Mouse (Mus musculus) embryonic fibroblast, embryonic 13.5 days (primary cell): Measurements from ENCODE around the gene Celf2. TPM values are rescaled to one million over a fixed set of nuclear protein-coding genes. Genes with fewer than 3 reads are reported as not detected.

Experiments
- H3K27ac ChIP-seq: 2 replicates; pipeline ENCODE4 v1.5.1; 2012; ENCODE audit warnings: low read length, control low read depth, inconsistent platforms; ENCODE audit not compliant: insufficient read depth
- H3K4me1 ChIP-seq: 2 replicates; pipeline ENCODE4 v1.6.1; 2011; ENCODE audit warnings: low read length; ENCODE audit not compliant: control insufficient read depth, insufficient read depth
- H3K4me3 ChIP-seq: 2 replicates; pipeline ENCODE4 v1.5.1; 2011; ENCODE audit warnings: mild to moderate bottlenecking, control low read depth, low read length; ENCODE audit not compliant: insufficient read depth
- CTCF ChIP-seq: IDR thresholded peaks from 2 replicates; pipeline ENCODE4 v1.5.1; 2011; ENCODE audit warnings: mild to moderate bottlenecking, control low read depth, low read length, moderate library complexity, borderline replicate concordance; ENCODE audit not compliant: insufficient read depth
- POLR2A ChIP-seq: IDR thresholded peaks from 2 replicates; pipeline ENCODE4 v1.6.1; 2011; ENCODE audit warnings: low read depth, mild to moderate bottlenecking, control low read depth, low read length, moderate library complexity
- polyA plus RNA-seq: library from polyadenylated mRNA; stranded (reverse); fragments of >200 nt; gene quantifications from 2 replicates; pipeline ENCODE4 v1.2.4, GENCODE M21; 2011; ENCODE audit warnings: low read depth; ENCODE audit not compliant: missing spikeins, insufficient read length

Celf2 gene
- polyA plus RNA-seq, 1 experiment, result 36.6 TPM

DNA sequence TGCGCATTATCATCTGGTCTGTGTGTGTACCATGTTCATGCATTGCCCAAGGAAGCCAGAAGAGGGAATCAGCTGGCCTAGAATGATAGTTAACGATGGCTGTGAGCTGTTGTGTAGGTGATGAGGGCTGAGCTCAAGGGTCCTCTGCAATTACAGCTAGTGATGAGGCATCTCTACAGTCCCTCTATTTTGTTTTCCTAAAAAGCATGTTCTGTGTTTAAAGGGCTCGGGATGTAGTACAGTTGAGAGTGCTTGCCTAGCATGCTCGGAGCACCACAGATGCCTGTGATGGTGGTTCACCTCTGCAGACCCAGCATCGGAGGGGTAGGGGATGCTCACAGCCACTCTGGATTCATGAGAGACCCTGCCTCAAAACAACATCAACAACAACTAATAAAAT, 416.7 kb downstream of the Celf2 start:
- no peak for TF ChIP-seq POLR2A
- no peak overlapping the region for H3K27ac ChIP-seq

DNA sequence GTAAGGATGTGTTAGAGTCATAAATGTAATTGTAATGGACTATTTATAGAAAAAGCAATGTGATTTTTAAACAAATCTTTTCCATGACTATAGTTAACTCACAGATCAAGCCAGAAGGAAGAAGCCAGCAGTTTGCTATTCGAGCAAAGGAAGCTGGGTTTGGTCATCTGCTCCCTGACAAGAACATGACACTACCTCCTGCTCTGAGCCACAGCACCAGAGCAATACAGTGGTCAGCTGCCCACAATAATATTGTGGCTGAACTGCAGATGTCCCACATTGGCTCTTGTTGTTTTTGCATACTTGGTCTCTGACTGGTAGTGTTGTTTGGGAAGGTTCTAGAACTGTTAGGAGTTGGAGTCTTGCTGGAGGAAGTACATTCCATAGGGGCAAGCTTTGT, 418.9 kb downstream of the Celf2 start:
- Histone ChIP-seq H3K4me3 (no peak overlapping the region), H3K27ac (peak overlapping the region; percentile 86), H3K4me1 (peaks cover 11% of the 10 kb centered on the region)
- no peak for TF ChIP-seq POLR2A
- no peak for TF ChIP-seq CTCF

More for the DNA sequence above, 416.7 kb downstream of the Celf2 start:
- Histone ChIP-seq H3K4me3 (no peak overlapping the region), H3K4me1 (peaks cover 11% of the 10 kb centered on the region)

DNA sequence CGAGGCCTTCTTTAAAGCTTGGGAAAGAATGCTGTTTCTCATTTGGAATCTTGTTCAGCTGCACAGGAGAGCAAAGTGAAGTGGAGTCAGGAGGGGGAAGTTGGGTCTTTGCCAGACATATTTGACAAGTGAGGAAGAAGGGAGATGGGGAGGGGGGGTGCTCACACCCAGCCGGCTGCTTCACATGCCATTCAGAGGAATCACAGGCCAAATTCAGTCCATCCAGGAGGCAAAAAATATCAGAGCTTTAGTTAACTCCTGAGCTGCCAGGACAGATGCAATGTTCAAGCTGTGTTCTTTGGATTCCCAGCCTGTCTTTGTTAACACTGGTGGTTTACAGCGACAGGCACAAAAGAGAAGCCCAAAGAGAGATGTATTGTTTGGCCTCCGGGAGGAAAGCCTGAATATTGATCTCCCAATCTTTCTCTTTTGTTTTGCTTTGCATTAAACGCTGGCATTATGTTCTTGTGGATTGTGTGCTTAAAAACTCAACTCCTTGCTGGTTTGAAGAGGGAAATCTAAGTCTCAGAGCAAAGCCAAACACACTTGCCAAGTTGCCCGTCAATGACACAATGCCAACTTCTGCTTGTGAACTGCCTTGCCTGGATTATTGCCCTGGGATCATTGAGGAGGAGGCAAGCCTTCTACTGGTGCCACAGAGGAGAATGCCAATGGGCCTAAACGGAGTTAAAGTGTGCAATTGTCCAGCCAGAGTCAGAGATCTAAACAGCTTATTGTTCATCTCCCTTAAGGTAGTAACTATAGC, 420.1 kb downstream of the Celf2 start:
- H3K27ac ChIP-seq, result peak overlapping the region; percentile 90

DNA sequence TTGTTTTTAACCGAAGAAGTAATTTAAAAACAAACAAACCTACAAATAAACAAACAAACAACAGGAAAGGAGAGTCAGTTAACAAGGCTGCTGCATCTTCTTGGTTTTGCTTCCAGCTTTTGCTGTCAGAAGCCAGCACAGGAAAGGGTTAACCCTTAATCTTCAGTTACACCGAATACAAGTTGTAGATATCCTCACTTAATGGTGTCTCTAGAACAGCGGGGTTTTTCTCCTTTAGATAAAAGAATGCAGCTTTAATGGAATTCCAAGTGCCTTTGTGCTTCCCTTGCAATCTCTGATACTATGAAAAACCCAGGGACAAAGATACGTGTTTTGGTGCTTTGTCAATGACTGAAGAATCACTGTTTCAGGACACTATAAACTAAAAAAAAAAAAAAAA, 420.8 kb downstream of the Celf2 start:
- Histone ChIP-seq H3K4me3 (no peak overlapping the region), H3K4me1 (peaks cover 11% of the 10 kb centered on the region), H3K27ac (peak overlapping the region; percentile 90)
- TF ChIP-seq CTCF, result no peak
- no peak for TF ChIP-seq POLR2A

More for the DNA sequence above, 420.1 kb downstream of the Celf2 start:
- Histone ChIP-seq H3K4me1 (peaks cover 11% of the 10 kb centered on the region), H3K4me3 (no peak overlapping the region)
- TF ChIP-seq POLR2A, result no peak
- TF ChIP-seq CTCF, result no peak

DNA sequence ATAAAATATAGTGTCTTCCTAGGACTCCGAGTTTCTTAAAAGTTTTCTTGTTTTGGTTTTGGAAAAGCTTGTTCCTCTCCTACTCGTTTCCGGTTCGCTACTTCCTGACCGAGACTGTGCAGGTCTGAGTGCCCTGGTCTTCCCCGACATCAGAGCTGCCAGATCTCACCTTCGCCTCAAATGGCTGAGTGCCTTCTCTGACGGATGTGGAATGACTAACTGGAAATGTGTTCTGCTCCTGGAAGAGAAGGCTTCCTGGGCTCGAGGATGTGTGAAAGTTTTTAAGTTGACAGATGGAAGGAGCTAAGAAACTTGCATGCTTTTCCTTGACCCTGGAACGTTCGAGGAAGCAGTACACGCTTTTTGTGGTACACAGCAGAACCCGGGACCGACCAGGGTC, 421.9 kb downstream of the Celf2 start:
- peaks cover 11% of the 10 kb centered on the region for H3K4me1 ChIP-seq
- TF ChIP-seq POLR2A, result no peak
- TF ChIP-seq CTCF, result no peak
- no peak overlapping the region for H3K4me3 ChIP-seq
- H3K27ac ChIP-seq, result no peak overlapping the region

DNA sequence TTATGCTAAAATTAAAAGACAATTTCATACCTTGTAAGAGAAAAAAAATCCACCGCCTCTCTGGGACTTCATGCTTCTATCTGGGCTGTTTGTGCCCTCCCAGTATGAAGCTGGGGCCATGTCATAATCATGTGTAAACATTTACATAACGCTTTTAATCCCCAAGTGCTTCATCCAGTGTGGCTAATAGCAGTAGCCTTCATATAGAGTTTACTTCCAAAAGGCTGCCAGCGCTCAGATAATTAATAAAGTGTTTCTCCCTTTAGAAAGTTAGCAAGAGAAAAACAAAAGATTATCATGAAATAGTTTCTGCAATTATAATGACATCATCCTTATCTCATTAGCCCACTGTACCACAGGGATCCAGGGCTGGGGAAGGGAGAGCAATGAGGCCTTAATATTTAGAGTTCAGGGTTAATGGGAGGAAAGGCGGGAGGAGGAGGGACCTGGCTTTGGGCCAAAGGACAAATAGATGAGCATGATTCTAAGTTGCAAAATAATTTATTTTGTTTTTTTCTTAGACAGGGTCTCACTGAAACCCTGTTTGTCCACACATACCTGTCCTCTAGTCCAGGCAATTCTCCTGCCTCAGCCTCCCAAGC, 425.8 kb downstream of the Celf2 start:
- no peak for TF ChIP-seq POLR2A
- TF ChIP-seq CTCF, result no peak
- no peak overlapping the region for H3K4me3 ChIP-seq
- no peak overlapping the region for H3K27ac ChIP-seq
- H3K4me1 ChIP-seq, result peaks cover 2% of the 10 kb centered on the region

DNA sequence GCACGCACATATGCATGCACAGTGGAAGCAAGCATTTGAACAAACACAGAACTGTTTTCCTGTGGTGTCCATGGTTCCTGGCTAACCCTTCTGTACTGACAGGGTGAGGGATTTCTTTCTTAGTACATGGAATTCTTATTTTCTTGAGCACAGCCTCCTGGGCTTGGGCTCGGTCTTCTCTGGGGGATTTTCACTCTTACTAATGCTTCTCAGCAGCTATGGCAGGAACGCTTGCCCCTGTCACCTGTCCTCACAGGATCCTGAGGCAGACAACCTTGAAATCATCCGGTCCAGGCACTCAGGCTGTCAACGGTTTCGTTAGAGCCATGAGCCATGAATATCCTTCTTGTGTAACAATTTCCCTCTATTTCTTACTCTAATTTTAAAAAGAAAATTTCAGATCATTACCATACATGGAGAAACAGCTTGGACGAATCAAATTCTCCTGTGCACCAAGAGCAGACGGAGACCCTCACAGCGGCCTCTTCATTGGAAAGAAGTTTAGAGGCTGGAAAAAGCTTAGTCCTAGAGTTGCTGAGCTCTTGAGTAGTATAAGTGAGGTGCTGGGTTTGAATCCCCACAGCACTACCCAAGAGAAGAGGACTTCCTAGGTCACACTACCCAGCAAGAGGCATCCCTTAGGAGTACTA, 426.9 kb downstream of the Celf2 start:
- Histone ChIP-seq H3K4me1 (no peaks in the 10 kb centered on the region; the same call in 1 of the 2 replicates), H3K4me3 (no peak overlapping the region), H3K27ac (no peak overlapping the region)
- no peak for TF ChIP-seq CTCF

DNA sequence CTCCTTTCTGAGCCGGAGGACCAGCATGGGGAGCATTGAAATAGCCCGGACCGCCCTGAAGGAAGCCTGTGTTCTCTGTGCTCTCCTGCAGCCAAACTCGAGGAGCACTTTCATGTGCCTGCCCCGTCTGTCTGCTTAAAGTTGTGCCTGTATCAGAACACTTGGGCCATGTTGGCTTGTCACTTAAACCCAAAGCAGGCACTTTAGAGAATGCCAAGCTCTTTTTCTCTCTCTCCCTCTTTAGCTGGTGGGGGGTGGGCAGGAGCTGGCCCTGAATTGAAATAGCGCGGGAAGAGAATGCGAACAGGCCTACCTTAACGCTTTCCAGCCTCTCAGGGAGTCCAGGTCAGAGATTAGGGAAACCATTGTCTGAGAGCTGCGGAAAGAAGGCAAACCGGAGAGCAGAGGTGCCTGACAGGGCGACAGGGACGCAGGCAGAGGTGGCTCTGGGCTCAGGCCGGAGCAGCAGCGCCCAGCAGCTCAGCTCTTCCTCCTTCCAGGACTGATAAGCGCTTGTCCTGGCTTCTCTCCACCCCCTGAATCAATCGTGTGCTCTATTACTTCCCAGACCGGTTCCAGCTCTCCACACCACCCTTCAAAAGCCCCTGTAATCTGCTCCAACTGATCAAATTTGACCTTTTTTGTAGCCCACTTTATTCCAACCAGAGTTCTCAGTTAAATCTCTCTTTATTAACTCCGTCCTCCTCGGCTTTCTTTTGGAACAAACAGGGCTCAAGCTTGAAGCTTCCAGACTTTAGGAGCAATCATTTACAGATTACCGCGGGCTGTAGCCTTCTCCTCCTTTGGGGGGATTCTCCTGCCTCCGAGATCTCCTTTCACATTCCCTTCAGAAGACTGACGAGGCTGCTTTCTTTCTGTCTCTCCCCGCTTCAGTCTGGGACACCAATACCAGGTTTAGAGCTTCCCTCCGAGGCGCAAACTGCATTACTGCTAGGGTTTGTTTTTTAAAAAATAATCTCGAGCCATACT, 428.3 kb downstream of the Celf2 start:
- no peaks in the 10 kb centered on the region; the same call in 1 of the 2 replicates for H3K4me1 ChIP-seq
- TF ChIP-seq CTCF, result no peak
- TF ChIP-seq POLR2A, result peak; percentile 52
- peak overlapping the region; percentile 20 for H3K4me3 ChIP-seq
- H3K27ac ChIP-seq, result peak overlapping the region; percentile 3; the same call in 1 of the 2 replicates

DNA sequence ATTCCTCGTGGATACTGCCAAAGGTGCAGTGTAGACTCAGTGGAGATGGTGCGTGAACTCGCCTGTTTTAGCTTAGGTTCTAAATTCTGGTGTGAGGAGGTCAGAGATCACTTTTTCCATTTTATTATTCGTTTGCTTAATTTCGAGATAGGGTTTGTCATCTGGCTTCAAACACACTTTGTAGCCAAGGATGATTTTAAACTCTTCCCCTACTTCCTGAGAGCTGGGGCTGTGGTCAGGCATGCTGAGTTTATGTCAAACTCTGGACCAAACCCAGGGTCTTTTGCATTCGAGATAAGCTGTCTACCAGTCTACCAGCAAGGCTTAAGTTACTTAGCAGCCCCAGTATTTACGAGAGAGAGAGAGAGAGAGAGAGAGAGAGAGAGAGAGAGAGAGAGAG, 429.3 kb downstream of the Celf2 start:
- Histone ChIP-seq H3K4me1 (no peaks in the 10 kb centered on the region; the same call in 1 of the 2 replicates), H3K27ac (no peak overlapping the region), H3K4me3 (peak overlapping the region; percentile 9; the same call in 1 of the 2 replicates)
- TF ChIP-seq CTCF (no peak), POLR2A (no peak)
